Mouse (Mus musculus): Measurements from ENCODE around the gene Mindy4b-ps. TPM values are rescaled to one million over a fixed set of nuclear protein-coding genes. Genes with fewer than 3 reads are reported as not detected.

The Mindy4b-ps gene
- polyA plus RNA-seq, 1 experiment from 2014 or later, result 0.10 TPM

GRCm38 (mm10) chr3:58783602-58784218, 38.4 kb downstream of the Mindy4b-ps start:
- no peak overlapping the region for H3K9ac ChIP-seq
- H3K36me3 ChIP-seq (ENCODE audit: poor library complexity, severe bottlenecking), result no peaks in the 10 kb centered on the region
- no peak overlapping the region for H3K4me3 ChIP-seq
- H3K27ac ChIP-seq, result no peak overlapping the region
- 0 out of 2 replicates have a peak, but pooled peaks have one; percentile 46 for ATAC-seq
- 59% methylated on average over 8 of the region's 8 CpGs for WGBS
- no peaks in the 10 kb centered on the region for H3K9me3 ChIP-seq (replicated peaks)
- H3K4me1 ChIP-seq, result peaks cover 6% of the 10 kb centered on the region; the same call in 1 of the 2 replicates
- no peak overlapping the region for H3K4me2 ChIP-seq
- no peaks in the 10 kb centered on the region for H3K27me3 ChIP-seq

- 45% methylated on average over 1 of the region's 1 CpGs for WGBS
- Histone ChIP-seq H3K4me3 (no peak overlapping the region), H3K27me3 (no peaks in the 10 kb centered on the region), H3K4me1 (no peaks in the 10 kb centered on the region; the same call in 1 of the 2 replicates), H3K36me3 (ENCODE audit: poor library complexity, severe bottlenecking) (no peaks in the 10 kb centered on the region), H3K4me2 (no peak overlapping the region), H3K9ac (no peak overlapping the region), H3K9me3 (replicated peaks) (no peaks in the 10 kb centered on the region), H3K27ac (no peak overlapping the region)
- ATAC-seq, result no peak
Observed at GRCm38 (mm10) chr3:58756429-58756828, 65.7 kb downstream of the Mindy4b-ps start.

- Histone ChIP-seq H3K27ac (no peak overlapping the region), H3K36me3 (ENCODE audit: poor library complexity, severe bottlenecking) (no peaks in the 10 kb centered on the region), H3K27me3 (no peaks in the 10 kb centered on the region), H3K9me3 (replicated peaks) (no peaks in the 10 kb centered on the region), H3K9ac (no peak overlapping the region), H3K4me1 (no peaks in the 10 kb centered on the region; the same call in 1 of the 2 replicates), H3K4me2 (no peak overlapping the region), H3K4me3 (no peak overlapping the region)
- ATAC-seq, result no peak
- 93% methylated on average over 1 of the region's 1 CpGs for WGBS
Observed at GRCm38 (mm10) chr3:58755769-58756168, 66.3 kb downstream of the Mindy4b-ps start.

- no peak overlapping the region for H3K4me2 ChIP-seq
Observed at GRCm38 (mm10) chr3:58754361-58754760, 67.8 kb downstream of the Mindy4b-ps start.

GRCm38 (mm10) chr3:58751818-58752620, 70.1 kb downstream of the Mindy4b-ps start:
- 73% methylated on average over 8 of the region's 8 CpGs for WGBS
- no peak for ATAC-seq
- no peak overlapping the region for H3K9ac ChIP-seq
- no peak overlapping the region for H3K27ac ChIP-seq
- H3K4me1 ChIP-seq, result no peaks in the 10 kb centered on the region; the same call in 1 of the 2 replicates
- H3K36me3 ChIP-seq (ENCODE audit: poor library complexity, severe bottlenecking), result no peaks in the 10 kb centered on the region
- no peaks in the 10 kb centered on the region for H3K9me3 ChIP-seq (replicated peaks)
- H3K4me3 ChIP-seq, result no peak overlapping the region
- H3K27me3 ChIP-seq, result no peaks in the 10 kb centered on the region
- no peak overlapping the region for H3K4me2 ChIP-seq

More at GRCm38 (mm10) chr3:58754361-58754760, 67.8 kb downstream of the Mindy4b-ps start:
- 84% methylated on average over 3 of the region's 3 CpGs for WGBS
- H3K27ac ChIP-seq, result no peak overlapping the region
- ATAC-seq, result no peak
- H3K27me3 ChIP-seq, result no peaks in the 10 kb centered on the region
- no peaks in the 10 kb centered on the region; the same call in 1 of the 2 replicates for H3K4me1 ChIP-seq
- no peak overlapping the region for H3K4me3 ChIP-seq
- H3K36me3 ChIP-seq (ENCODE audit: poor library complexity, severe bottlenecking), result no peaks in the 10 kb centered on the region
- no peak overlapping the region for H3K9ac ChIP-seq
- no peaks in the 10 kb centered on the region for H3K9me3 ChIP-seq (replicated peaks)

- no peak overlapping the region for H3K4me3 ChIP-seq
- no peaks in the 10 kb centered on the region for H3K27me3 ChIP-seq
- no peak overlapping the region for H3K27ac ChIP-seq
- no peak overlapping the region for H3K4me2 ChIP-seq
- H3K36me3 ChIP-seq (ENCODE audit: poor library complexity, severe bottlenecking), result no peaks in the 10 kb centered on the region
- no peak overlapping the region for H3K9ac ChIP-seq
- ATAC-seq, result no peak
- no peaks in the 10 kb centered on the region for H3K9me3 ChIP-seq (replicated peaks)
- H3K4me1 ChIP-seq, result no peaks in the 10 kb centered on the region; the same call in 1 of the 2 replicates
Observed at GRCm38 (mm10) chr3:58748724-58749123, 73.4 kb downstream of the Mindy4b-ps start.

GRCm38 (mm10) chr3:58747924-58748323, 74.2 kb downstream of the Mindy4b-ps start:
- ATAC-seq, result no peak

GRCm38 (mm10) chr3:58739536-58739935, 82.6 kb downstream of the Mindy4b-ps start:
- Histone ChIP-seq H3K4me2 (no peak overlapping the region), H3K27ac (no peak overlapping the region), H3K36me3 (ENCODE audit: poor library complexity, severe bottlenecking) (no peaks in the 10 kb centered on the region), H3K27me3 (no peaks in the 10 kb centered on the region), H3K9me3 (replicated peaks) (no peaks in the 10 kb centered on the region), H3K4me3 (no peak overlapping the region), H3K9ac (no peak overlapping the region), H3K4me1 (no peaks in the 10 kb centered on the region)
- no peak for ATAC-seq
- 57% methylated on average over 2 of the region's 2 CpGs for WGBS

More at GRCm38 (mm10) chr3:58747924-58748323, 74.2 kb downstream of the Mindy4b-ps start:
- 74% methylated on average over 1 of the region's 1 CpGs for WGBS
- H3K4me1 ChIP-seq, result no peaks in the 10 kb centered on the region; the same call in 1 of the 2 replicates
- no peak overlapping the region for H3K4me3 ChIP-seq
- no peaks in the 10 kb centered on the region for H3K27me3 ChIP-seq
- H3K4me2 ChIP-seq, result no peak overlapping the region
- no peaks in the 10 kb centered on the region for H3K9me3 ChIP-seq (replicated peaks)
- no peaks in the 10 kb centered on the region for H3K36me3 ChIP-seq (ENCODE audit: poor library complexity, severe bottlenecking)
- no peak overlapping the region for H3K27ac ChIP-seq
- no peak overlapping the region for H3K9ac ChIP-seq

Other genes with a start within 250 kb of the Mindy4b-ps start
- 21.8 and 22.2 TPM in 2 replicates for gene Selenot, start 245.7 kb downstream of the Mindy4b-ps start, polyA plus RNA-seq (2015; fragmentation: Nextera tagmentation; extraction: Ambion mirVana)
- gene Erich6, start 185.1 kb downstream of the Mindy4b-ps start, polyA plus RNA-seq (2015; fragmentation: Nextera tagmentation; extraction: Ambion mirVana), result 0.09 and 0.18 TPM in 2 replicates
- gene Siah2, start 129.9 kb downstream of the Mindy4b-ps start, polyA plus RNA-seq (2015; fragmentation: Nextera tagmentation; extraction: Ambion mirVana), result 4.7 and 5.4 TPM in 2 replicates
- 0.37 and 0.73 TPM in 2 replicates for gene Clrn1, start 63.0 kb upstream of the Mindy4b-ps start, polyA plus RNA-seq (2015; fragmentation: Nextera tagmentation; extraction: Ambion mirVana)
- gene Med12l, start 183.5 kb upstream of the Mindy4b-ps start, polyA plus RNA-seq (2015; fragmentation: Nextera tagmentation; extraction: Ambion mirVana), result 3.5 and 3.7 TPM in 2 replicates